Mouse (Mus musculus): Measurements from ENCODE around the gene Gm49394.

- TF ChIP-seq CTCF (IDR thresholded peaks at IDR 0.05; ENCODE audit: extremely low read depth, insufficient read length, insufficient replicate concordance, low read depth, low read length) (no peak), POLR2A (IDR thresholded peaks at IDR 0.05; ENCODE audit: low read depth, low read length) (no peak)
Measured at GRCm38 (mm10) chr7:142657341-142657791, 12.4 kb downstream of the Gm49394 start.
